In the genomic region with DNA sequence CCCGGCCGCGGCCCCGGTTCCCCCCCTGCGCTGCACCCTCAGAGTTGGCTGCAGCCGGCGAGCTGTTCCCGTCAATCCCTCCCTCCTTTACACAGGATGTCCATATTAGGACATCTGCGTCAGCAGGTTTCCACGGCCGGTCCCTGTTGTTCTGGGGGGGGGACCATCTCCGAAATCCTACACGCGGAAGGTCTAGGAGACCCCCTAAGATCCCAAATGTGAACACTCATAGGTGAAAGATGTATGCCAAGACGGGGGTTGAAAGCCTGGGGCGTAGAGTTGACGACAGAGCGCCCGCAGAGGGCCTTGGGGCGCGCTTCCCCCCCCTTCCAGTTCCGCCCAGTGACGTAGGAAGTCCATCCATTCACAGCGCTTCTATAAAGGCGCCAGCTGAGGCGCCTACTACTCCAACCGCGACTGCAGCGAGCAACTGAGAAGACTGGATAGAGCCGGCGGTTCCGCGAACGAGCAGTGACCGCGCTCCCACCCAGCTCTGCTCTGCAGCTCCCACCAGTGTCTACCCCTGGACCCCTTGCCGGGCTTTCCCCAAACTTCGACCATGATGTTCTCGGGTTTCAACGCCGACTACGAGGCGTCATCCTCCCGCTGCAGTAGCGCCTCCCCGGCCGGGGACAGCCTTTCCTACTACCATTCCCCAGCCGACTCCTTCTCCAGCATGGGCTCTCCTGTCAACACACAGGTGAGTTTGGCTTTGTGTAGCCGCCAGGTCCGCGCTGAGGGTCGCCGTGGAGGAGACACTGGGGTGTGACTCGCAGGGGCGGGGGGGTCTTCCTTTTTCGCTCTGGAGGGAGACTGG, we compare ENCODE assay signal across 8 mouse cellular contexts. TPM values are rescaled to one million over a fixed set of nuclear protein-coding genes. Genes with fewer than 3 reads are reported as not detected.
DNase-seq lines count a peak whose midpoint lies in the region; ATAC-seq and TF ChIP-seq lines count a peak whose summit lies in the region.

TSS of gene Fos (plus strand) at position 410 of the 817 bp plus-strand sequence.

- peak; percentile 98 for TF ChIP-seq POLR2A in cortical plate, adult 2 months (IDR thresholded peaks at IDR 0.05; ENCODE audit: extremely low read depth, insufficient read depth, low read length)

- intact Hi-C loops in left cerebral cortex, postnatal 10 days (cut with DNase I), result no loop called here

- TF ChIP-seq CTCF in cortical plate, adult 2 months (IDR thresholded peaks at IDR 0.05; ENCODE audit: extremely low read depth, insufficient read depth, low read length), result no peak

- peak; percentile 91 for DNase-seq in adipocyte (ENCODE audit: low spot score)
- peak; percentile 85 for DNase-seq in gastrocnemius, postnatal 10 days
- DNase-seq in left cerebral cortex, postnatal 10 days (ENCODE audit: extremely low spot score in 1 of 2, low spot score in 2 of 2), result peak; percentile 85 to 89
- peak; percentile 92 to 93 for DNase-seq in right cerebral cortex, postnatal 10 days (ENCODE audit: low spot score in 2 of 2)
- DNase-seq in urinary bladder, postnatal 25 days (ENCODE audit: low spot score), result peak; percentile 88

- peak; percentile 78 for ATAC-seq in inflammation-experienced regulatory T-cells, adult 6 months
- ATAC-seq in megakaryocyte progenitor cell, adult 5-6 weeks (replicated peaks; ENCODE audit: poor library complexity), result peak; percentile 65

- H3K4me3 ChIP-seq in cortical plate, adult 2 months (ENCODE audit: insufficient read depth, low read length), result peak within 1 kb of the TSS; percentile 93

- H3K27ac ChIP-seq in cortical plate, adult 2 months (ENCODE audit: insufficient read depth, low read length), result peak within 1 kb of the TSS; percentile 92

- H3K4me1 ChIP-seq in cortical plate, adult 2 months (ENCODE audit: control insufficient read depth, insufficient read depth, low read length), result peaks cover 6% of the 10 kb centered on the region; the same call in 1 of the 2 replicates

RNA-seq across cellular contexts. Expression of gene Fos, which starts in this region (rescaled TPM):
- 24.3 and 41.8 TPM in 2 replicates for polyA plus RNA-seq in cortical plate, adult 2 months (2012; rRNA removed)
- total RNA-seq in gastrocnemius, postnatal 10 days (2021), result 10 to 100 TPM in 1 of 2 experiments, 1 to 10 TPM in 1; 4.3 to 15.2 TPM
- 10 to 100 TPM; 11.0 to 84.6 (median 15.2) TPM for polyA plus RNA-seq in inflammation-experienced regulatory T-cells, adult 6 months (2017; shearing (Covaris generic))
- 10 to 100 TPM; 11.0 to 14.8 TPM for total RNA-seq in left cerebral cortex, postnatal 10 days (2021)
- total RNA-seq in megakaryocyte progenitor cell, adult 5-6 weeks (2015), result 94.5 and 144 TPM in 2 replicates
- total RNA-seq in megakaryocyte progenitor cell, adult 5-6 weeks (2017), result 72.4 and 111 TPM in 2 replicates

Comparison
In these comparisons a context has a peak if more than half of its experiments do, and no peak if none do; other contexts are left out.
1. Peak in every context shown above with its lines: DNase-seq, ATAC-seq, H3K4me3 ChIP-seq and H3K27ac ChIP-seq.
2. RNA of gene Fos (total RNA-seq): 72.4 to 144 TPM in megakaryocyte progenitor cell, adult 5-6 weeks; 4.3 to 15.2 TPM in gastrocnemius, postnatal 10 days and 11.0 to 14.8 TPM in left cerebral cortex, postnatal 10 days; every median in the first group is over 4 times any median in the second.